Mouse (Mus musculus) lung, adult 2 months (tissue): ENCODE data around the gene Mettl7a1.
"Not testable (repeated sequence)": the region's sequence is repeated elsewhere in the genome, so short reads cannot be mapped to it uniquely, and the experiment has no call there.

Experiments used
- CTCF ChIP-seq: fragments of 200-500 bp; IDR thresholded peaks from 2 replicates; pipeline ENCODE4 v1.5.1; 2011; ENCODE audit warnings: mild to moderate bottlenecking, low read length, control low read depth; ENCODE audit not compliant: insufficient read depth
- POLR2A ChIP-seq: fragments of 200-500 bp; IDR thresholded peaks from 2 replicates; pipeline ENCODE4 v1.6.1; 2011; ENCODE audit warnings: low read depth, mild to moderate bottlenecking, control low read depth, low read length, borderline replicate concordance; ENCODE audit errors: extremely low read depth

- not testable (repeated sequence) for TF ChIP-seq CTCF, POLR2A
Measured at GRCm38 (mm10) chr15:100353399-100353798, 49.5 kb downstream of the Mettl7a1 start.
